Mouse (Mus musculus): Measurements from ENCODE around the gene Bmp8a.

DNA sequence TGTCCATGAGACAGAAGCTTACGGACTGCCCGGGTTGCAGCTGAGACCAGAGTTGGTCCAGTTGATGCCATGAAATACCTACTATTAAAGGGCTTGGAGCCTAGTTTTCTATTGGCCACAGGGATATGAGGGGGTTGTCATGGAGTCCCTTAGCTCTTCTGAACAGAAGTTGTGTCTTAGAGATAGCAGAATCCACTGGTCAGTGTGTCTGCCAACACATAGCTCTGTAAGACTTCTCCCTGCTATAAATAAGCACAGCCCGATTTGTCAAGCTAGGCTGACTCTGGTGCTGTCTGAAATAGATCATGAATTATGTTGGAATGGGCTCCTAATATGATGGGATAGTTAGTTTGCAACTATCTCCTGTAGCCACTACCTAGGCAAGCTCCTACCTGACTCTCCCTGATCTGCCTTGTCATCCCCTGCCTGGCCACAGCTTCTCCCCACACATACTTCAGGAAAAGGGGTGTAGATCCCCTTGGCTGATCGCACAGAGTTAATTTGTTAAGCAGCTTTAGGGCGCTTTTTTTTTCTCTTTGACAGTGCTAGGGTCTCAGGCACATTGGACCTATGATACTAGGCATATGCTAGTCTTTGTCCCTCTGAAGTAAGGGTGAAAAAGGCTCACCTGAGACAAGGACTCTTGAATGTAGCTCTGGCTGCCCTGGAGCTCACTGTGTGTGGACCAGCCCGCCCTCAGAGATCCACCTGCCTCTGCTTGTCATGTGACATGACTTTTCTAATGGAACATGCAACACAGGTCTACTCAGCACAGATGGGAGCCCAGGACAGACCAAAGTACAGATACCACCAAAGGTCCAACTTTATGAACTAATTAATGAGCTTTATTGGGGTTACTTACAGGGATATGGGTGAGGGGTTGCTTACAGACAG is 58.1 kb downstream of the Bmp8a start:
- TF ChIP-seq CTCF (IDR thresholded peaks at IDR 0.05; ENCODE audit: borderline replicate concordance, control insufficient read depth, extremely low read depth, insufficient read depth, low read length, poor library complexity) (no peak), POLR2A (IDR thresholded peaks at IDR 0.05; ENCODE audit: control insufficient read depth, extremely low read depth, insufficient read depth, low read length, poor library complexity) (no peak)
